Mouse (Mus musculus): ENCODE measurements around the gene Klhdc3. TPM values are rescaled to one million over a fixed set of nuclear protein-coding genes. Genes with fewer than 3 reads are reported as not detected.

Gene Klhdc3
- 80.9 TPM for polyA plus RNA-seq (2017; shearing (Covaris generic))

DNA sequence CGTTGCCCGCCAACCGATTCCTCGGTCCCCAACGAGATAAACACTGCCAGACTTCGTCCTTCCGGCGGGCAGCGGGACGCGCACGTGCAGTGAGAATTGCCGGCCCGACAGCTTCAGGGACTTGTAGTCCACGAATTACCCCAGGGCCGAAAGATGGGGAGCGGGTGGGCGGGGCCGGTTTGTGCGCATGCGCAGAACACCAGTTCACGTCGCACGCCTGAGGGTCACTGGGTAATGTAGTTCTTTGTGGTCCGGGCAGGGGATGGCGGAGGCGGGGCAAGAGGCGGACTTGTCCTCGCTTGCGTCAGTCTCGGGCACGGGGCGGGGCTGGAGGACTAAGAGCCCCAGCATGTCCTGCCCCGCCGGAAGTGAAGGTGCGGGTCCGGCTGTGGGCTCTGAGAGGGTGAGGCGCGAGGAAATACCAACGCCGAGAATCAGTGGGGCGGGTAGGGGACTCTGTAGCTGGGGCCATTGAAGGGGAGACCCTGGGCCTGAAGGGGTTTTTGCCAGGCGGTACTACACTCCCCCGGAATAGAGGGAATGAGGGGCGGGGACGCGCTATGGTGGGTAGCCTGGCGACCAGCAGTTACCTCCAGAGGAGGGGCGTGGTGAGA, at the start of gene Klhdc3:
Klhdc3 (minus strand) TSS at position 155 of the 614 bp plus-strand sequence.

DNA sequence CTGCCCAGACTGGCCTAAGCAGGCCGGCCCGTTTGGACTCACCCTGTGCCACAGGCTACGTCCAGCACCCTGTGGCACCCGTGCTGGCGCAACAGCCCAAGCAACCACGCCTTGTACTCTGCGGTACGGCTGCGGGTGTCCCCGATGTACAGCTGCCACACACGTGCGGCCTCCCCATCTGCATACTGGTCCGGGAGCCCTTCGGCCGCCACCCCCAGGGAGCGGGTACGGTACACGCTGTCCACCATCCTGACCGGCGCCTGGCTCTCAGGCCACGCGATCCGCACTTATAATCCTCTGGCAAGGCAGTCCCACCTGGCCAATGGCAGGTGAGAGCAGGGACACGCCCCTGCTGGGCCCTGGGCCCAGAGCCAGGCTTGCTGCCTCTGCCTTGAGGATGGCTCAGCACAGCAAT, 48.2 kb upstream of the Klhdc3 start, which contains the start of gene Gnmt:
Gnmt (minus strand) TSS at position 265 of the 415 bp plus-strand sequence.

DNA sequence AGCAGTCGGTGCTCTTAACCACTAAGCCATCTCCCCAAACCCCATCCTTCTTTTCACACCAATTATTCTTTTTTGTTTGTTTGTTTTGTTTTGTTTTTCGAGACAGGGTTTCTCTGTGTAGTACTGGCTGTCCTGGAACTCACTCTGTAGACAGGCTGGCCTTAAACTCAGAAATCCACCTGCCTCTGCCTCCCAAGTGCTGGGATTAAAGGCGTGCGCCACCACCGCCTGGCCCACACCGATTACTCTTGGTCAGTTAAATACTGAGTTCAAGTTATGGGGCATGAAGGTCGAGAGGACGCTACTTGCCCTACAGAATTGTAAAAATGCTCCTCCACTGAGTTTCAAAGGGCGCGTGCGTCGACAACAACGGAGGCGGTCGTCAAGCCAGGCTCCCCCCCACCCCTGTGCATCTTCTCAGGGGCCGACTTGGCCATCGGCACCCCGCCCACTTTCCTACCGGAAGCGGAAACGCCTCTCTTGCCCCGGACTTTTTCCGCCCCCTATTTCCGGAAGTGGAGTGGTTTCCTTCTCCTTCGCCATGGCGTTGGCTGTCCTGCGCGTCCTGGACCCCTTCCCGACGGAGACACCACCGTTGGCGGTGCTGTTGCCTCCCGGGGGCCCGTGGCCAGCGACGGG, 30.4 kb upstream of the Klhdc3 start, which contains the start of gene Pex6:
Pex6 (plus strand) TSS at position 505 of the 639 bp plus-strand sequence.

DNA sequence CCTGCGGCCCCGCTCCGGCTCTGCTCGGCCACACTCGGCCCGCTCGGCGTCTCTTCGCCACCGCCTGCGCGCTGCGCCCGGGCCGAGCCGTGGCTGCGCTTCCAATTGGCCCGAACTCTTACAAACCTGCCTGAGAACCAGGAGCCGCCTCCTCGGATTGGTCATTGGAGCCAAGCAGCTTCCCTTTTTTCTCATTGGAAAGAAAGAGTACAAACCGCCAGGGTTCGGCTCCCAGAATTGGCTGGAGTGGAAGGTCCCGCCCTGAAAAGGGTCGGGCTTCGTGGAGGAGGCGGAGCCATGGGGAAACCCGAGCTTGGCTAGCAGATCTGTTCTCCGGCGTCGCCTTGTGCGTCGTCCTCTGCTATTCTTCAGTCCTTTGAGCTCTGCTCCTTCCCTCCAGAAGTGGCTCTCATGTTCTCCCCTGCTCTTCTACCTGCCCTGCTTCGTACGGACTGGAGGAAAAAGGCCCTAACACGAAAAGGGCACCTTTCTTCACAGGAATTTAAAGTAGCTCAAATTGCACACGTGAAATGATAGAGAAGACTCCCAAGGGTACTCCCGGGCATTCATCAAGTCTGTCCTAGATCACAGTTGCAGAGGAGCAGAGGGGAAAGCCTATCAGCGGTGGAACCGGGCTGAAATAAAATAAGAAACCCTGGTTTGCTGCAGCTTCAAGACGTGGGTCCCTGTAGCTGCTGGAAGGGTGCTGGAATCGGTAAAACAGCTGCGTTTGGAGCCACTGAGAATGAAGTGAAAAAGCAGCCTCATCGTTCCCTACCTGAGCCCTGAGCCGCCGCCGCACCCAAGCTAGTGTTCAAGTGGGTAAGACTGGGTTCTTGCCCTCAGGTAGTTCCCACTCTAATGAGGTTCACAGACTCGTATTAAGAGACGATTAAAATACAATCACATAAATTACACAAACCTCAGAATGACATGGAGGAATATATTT, 24.4 kb upstream of the Klhdc3 start, which contains the start of gene Ppp2r5d:
Ppp2r5d (minus strand) TSS at position 225 of the 949 bp plus-strand sequence.

DNA sequence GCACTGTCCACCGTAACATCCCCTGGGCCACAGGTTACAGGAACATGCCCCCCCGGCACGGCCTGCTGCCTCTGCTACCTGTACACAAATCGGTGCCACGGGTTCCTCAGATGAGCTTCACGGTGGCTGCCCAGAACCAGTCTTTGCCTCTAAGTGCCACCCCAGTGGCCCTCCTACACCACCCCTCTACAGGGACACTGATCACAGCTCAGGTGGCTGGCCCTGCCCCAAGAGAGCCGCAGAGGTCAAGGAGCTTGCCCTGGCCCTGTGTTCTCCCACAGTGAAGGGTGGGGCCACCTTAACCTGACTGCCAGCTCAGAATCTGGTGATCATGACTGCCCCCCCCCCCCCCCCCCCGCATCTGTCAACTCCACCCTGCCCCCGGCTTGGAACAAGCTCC, 2.3 kb downstream of the Klhdc3 start, which contains the start of gene Mea1:
Mea1 (plus strand) TSS at position 378 of the 400 bp plus-strand sequence.

DNA sequence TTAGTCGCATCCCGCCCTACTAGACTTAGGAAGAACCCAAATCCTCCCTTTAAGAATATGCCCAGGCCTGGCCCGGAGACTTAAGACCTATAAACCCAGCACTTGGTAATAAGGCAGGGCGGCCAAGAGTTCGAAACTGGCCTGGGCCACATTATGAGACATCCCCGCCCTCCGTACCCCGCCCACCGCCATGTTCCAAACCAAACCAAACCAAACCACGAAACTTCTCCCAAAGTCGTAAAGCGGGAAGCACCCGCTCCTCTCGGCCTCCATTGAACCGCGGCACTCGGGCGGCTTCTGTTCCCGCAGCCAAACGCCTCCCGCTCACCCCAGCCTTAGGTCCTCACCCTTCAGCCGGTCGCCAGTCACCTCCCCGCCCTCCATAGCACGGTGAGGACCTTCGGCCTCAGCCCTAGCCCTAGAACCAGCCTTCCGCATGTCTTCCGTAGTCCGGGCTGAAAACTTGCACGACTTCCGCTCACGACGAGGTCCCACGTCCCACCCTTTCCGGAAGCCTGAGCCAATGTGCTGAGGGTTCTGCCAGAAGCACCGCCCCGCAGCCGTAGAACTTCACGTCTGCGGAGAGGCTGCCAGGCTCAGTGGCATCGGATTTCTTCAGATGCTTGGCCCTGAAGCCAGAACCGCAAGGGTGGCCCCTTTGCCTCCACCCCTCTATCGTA, 6.7 kb downstream of the Klhdc3 start, which contains the start of gene Rrp36:
Rrp36 (minus strand) TSS at position 503 of the 680 bp plus-strand sequence.

DNA sequence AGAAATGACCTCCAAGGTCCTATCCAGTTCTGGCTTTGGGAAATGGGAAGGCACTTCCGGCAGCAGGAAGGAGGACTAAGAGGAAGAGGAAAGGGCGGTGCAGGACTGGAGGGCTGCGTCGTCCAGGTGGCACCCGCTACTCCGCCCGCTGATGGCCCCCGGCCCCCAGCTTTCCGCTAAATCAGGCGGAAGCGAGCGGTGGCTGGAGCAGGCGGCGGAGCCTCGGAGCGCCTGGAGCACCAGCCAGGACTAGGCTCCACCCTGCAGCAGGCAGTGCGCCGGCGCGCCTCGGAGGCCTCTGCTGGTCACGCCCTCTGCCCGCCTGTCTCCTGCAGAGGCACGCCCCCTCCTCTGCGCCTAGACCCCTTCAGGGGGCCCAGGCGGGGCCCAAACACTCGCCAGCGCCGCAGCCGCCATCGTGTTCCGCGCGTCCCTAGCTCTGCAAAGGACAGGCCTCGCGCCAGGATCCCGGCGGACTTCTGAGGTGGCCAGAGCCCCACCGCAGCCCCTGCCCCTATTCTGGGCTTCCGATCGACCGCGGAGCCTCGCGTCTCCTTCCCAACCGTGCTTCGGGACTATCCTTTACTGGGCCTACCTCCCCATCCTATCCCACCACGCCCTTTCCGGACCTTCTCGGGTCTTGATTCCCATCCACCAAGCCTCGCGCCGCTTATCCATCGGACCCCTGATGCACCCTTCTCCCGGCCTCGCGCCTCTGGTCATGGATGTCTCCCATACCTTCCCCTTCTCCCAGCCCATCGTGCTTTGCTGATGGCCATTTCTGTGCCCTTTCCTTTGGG, 30.3 kb downstream of the Klhdc3 start, which contains the start of gene Cul7:
Cul7 (plus strand) TSS at position 106 of the 800 bp plus-strand sequence.

DNA sequence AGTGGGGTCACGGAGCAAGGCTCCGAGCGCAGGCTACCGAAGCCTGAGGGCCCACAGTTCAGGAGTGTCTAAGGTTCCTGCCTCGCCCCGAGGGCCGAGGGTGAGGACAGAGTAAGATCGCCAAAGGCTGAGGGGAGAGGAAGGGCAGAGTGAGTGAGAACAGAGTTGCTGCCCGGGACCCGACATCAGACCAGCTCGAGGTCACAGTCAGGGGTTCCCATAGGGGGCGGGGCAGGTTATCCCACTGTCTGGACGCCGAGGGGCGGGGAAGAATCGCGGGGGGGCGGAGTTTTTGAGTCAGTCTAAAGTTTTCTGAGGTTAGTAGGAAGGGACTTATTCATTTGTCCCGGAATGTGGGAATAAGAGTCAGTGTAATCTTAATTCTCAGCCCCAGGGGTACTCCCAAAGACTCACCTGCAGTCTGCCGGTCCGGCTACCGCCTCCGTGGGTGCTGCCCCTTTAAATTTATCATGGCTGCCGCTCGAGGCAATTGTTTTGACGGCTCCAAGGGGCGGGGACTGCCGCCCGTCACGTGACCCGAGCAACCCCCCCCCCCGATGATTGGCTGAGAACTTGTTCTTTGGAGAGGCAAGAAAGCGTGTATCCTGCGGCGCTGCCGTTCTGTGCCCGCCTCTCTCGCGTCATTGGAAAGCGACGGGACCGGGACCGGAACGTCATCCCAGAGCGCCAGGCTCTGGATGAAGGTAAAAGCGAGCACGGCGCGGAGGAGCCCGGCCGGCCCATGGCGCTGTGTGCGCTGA, 35.0 kb downstream of the Klhdc3 start, which contains the start of the genes Klc4 and Mrpl2:
Klc4 (minus strand) TSS at position 462 of the 761 bp plus-strand sequence.
Mrpl2 (plus strand) TSS at position 669 of the 761 bp plus-strand sequence.

DNA sequence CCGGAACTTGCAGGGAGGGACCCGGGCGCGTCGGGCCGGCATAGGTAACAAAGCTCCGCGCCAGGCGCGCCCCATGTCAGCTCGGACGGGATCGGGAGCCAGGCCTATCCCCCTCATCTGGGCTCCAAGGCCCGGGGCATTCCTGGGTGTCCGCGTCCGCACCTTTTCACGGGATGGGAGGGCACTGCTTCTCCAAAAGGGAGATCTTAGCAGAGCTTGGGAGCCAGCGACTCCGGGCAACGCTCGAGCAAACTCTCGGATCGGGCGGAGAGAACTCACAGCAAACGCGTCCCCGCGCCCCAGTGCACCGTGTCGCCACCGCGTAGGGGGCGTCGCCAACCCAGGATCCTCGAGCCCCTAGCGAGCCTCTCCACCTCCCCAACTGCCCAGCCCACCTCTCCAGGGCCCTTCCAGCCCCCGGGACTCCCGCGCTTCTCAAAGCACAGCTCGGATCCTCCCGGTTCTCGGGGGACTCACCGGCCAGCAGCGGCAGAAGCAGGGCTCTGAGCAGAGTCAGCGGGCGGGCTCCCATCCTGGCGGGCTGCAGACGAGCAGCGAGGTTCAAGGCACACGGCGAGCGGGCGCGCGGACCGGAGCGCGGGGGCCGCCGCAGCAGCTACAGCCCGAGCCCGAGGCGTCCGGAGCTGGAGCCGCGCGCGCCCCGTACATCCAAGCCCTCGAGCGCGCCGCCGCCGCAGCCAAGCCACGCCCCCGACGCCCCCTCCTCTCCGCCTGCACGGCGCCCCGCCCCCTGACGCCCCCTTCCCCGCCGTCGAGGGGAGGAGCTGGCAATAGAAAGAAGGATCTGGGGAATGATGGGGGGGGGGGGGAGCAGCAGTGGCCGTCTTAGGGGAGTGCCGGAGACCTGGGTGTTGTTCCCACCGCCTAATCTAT, 51.7 kb downstream of the Klhdc3 start, which contains the start of gene Ptk7:
Ptk7 (minus strand) TSS at position 714 of the 894 bp plus-strand sequence.

Other genes starting within 250 kb of the Klhdc3 start
- gene Slc22a7, start 242.5 kb downstream of the Klhdc3 start, polyA plus RNA-seq (2017; shearing (Covaris generic)), result not detected
- 0.40 TPM for gene Ttbk1, start 193.2 kb downstream of the Klhdc3 start, polyA plus RNA-seq (2017; shearing (Covaris generic))
- not detected for gene Dnph1, start 184.2 kb downstream of the Klhdc3 start, polyA plus RNA-seq (2017; shearing (Covaris generic))
- gene Cul9, start 134.5 kb downstream of the Klhdc3 start, polyA plus RNA-seq (2017; shearing (Covaris generic)), result 6.6 TPM
- 33.2 TPM for gene Srf, start 124.7 kb downstream of the Klhdc3 start, polyA plus RNA-seq (2017; shearing (Covaris generic))
- gene Ptk7, start 51.4 kb downstream of the Klhdc3 start, polyA plus RNA-seq (2017; shearing (Covaris generic)), result not detected
- 15.9 TPM for gene Klc4, start 34.9 kb downstream of the Klhdc3 start, polyA plus RNA-seq (2017; shearing (Covaris generic))
- gene Mrpl2, start 34.7 kb downstream of the Klhdc3 start, polyA plus RNA-seq (2017; shearing (Covaris generic)), result 31.6 TPM
- 2.1 TPM for gene Cul7, start 30.6 kb downstream of the Klhdc3 start, polyA plus RNA-seq (2017; shearing (Covaris generic))
- 31.0 TPM for gene Rrp36, start 6.6 kb downstream of the Klhdc3 start, polyA plus RNA-seq (2017; shearing (Covaris generic))
- gene Mea1, start 2.1 kb downstream of the Klhdc3 start, polyA plus RNA-seq (2017; shearing (Covaris generic)), result 74.9 TPM
- gene Ppp2r5d, start 24.2 kb upstream of the Klhdc3 start, polyA plus RNA-seq (2017; shearing (Covaris generic)), result 49.1 TPM
- gene Pex6, start 30.5 kb upstream of the Klhdc3 start, polyA plus RNA-seq (2017; shearing (Covaris generic)), result 27.7 TPM
- not detected for gene Gnmt, start 48.3 kb upstream of the Klhdc3 start, polyA plus RNA-seq (2017; shearing (Covaris generic))
- 48.9 TPM for gene Cnpy3, start 71.3 kb upstream of the Klhdc3 start, polyA plus RNA-seq (2017; shearing (Covaris generic))
- not detected for gene Ptcra, start 82.8 kb upstream of the Klhdc3 start, polyA plus RNA-seq (2017; shearing (Covaris generic))
- 19.9 TPM for gene 2310039H08Rik, start 91.7 kb upstream of the Klhdc3 start, polyA plus RNA-seq (2017; shearing (Covaris generic))
- 68.0 TPM for gene Rpl7l1, start 101.8 kb upstream of the Klhdc3 start, polyA plus RNA-seq (2017; shearing (Covaris generic))
- gene Bicral, start 177.6 kb upstream of the Klhdc3 start, polyA plus RNA-seq (2017; shearing (Covaris generic)), result 23.4 TPM
- gene Tbcc, start 209.8 kb upstream of the Klhdc3 start, polyA plus RNA-seq (2017; shearing (Covaris generic)), result 21.7 TPM
- gene Prph2, start 229.5 kb upstream of the Klhdc3 start, polyA plus RNA-seq (2017; shearing (Covaris generic)), result not detected